Mouse (Mus musculus) hindbrain, embryonic 15.5 days (tissue): Measurements from ENCODE around the gene Csmd2. TPM values are rescaled to one million over a fixed set of nuclear protein-coding genes. Genes with fewer than 3 reads are reported as not detected.

ENCODE experiments used
- ATAC-seq: fragments of 200-750 bp; cut with Nextera tagmentation; 2 replicates; pipeline ENCODE4 v1.8.0; 2017; ENCODE audit warnings: low read depth, moderate number of reproducible peaks, moderate TSS enrichment; ENCODE audit not compliant: low FRiP score
- H3K27ac ChIP-seq: fragments of 300-500 bp; sonication (generic); replicated peaks from 2 replicates; pipeline ENCODE4 v1.5.1; 2015; ENCODE audit warnings: mild to moderate bottlenecking, inconsistent platforms
- H3K27me3 ChIP-seq: fragments of 300-500 bp; sonication (generic); 2 replicates; pipeline ENCODE4 v1.6.1; 2015; ENCODE audit warnings: control low read depth, inconsistent platforms
- H3K36me3 ChIP-seq: fragments of 300-500 bp; sonication (generic); 2 replicates; pipeline ENCODE4 v1.6.1; 2015; ENCODE audit warnings: control low read depth, inconsistent platforms
- H3K4me1 ChIP-seq: fragments of 300-500 bp; sonication (generic); replicated peaks from 2 replicates; pipeline ENCODE4 v1.6.1; 2015; ENCODE audit warnings: control low read depth, inconsistent platforms
- H3K4me2 ChIP-seq: fragments of 300-500 bp; sonication (generic); 2 replicates; pipeline ENCODE4 v1.6.1; 2015; ENCODE audit warnings: moderate library complexity, mild to moderate bottlenecking, inconsistent platforms
- H3K4me3 ChIP-seq: fragments of 300-500 bp; sonication (generic); 2 replicates; pipeline ENCODE4 v1.5.1; 2015; ENCODE audit warnings: mild to moderate bottlenecking, inconsistent platforms
- H3K9ac ChIP-seq: fragments of 300-500 bp; sonication (generic); 2 replicates; pipeline ENCODE4 v1.6.1; 2015; ENCODE audit warnings: inconsistent platforms
- H3K9me3 ChIP-seq: fragments of 300-500 bp; sonication (generic); 2 replicates; pipeline ENCODE4 v1.6.1; 2016; ENCODE audit warnings: control low read depth, inconsistent platforms
- WGBS: fragments of 180-500 bp; shearing (Covaris S2); methylation state at CpG from one replicate; pipeline ENCODE4 v1.1.7; 2015; 5-methylcytosine and 5-hydroxymethylcytosine counted together
- polyA plus RNA-seq: library from polyadenylated mRNA; unstranded; fragments of >200 nt; fragmentation: Nextera tagmentation; extraction: Ambion mirVana; gene quantifications from 2 replicates; pipeline ENCODE4 v1.2.1, GENCODE M21; 2015

The Csmd2 gene
- polyA plus RNA-seq, 1 experiment from 2014 or later, result 13.0 TPM

- ATAC-seq, result no peak
- Histone ChIP-seq H3K4me3 (no peak overlapping the region), H3K27me3 (no peaks in the 10 kb centered on the region), H3K9ac (no peak overlapping the region), H3K4me2 (no peak overlapping the region), H3K36me3 (no peaks in the 10 kb centered on the region), H3K4me1 (peaks cover 33% of the 10 kb centered on the region), H3K9me3 (no peaks in the 10 kb centered on the region), H3K27ac (no peak overlapping the region)
- 74% methylated on average over 9 of the region's 9 CpGs for WGBS
These were observed 281.7 kb downstream of the Csmd2 start for GRCm38 (mm10) chr4:128269261-128269875.

GRCm38 (mm10) chr4:128270177-128270576 lies 282.5 kb downstream of the Csmd2 start:
- peaks cover 34% of the 10 kb centered on the region for H3K4me1 ChIP-seq
- H3K9me3 ChIP-seq, result no peaks in the 10 kb centered on the region
- WGBS, result 54% methylated on average over 10 of the region's 10 CpGs
- H3K27ac ChIP-seq, result no peak overlapping the region
- ATAC-seq, result no peak
- H3K4me2 ChIP-seq, result no peak overlapping the region
- no peaks in the 10 kb centered on the region for H3K36me3 ChIP-seq
- H3K4me3 ChIP-seq, result no peak overlapping the region
- H3K27me3 ChIP-seq, result no peaks in the 10 kb centered on the region
- no peak overlapping the region for H3K9ac ChIP-seq

- no peak overlapping the region for H3K4me3 ChIP-seq
- H3K27me3 ChIP-seq, result no peaks in the 10 kb centered on the region
- H3K27ac ChIP-seq, result no peak overlapping the region
- H3K4me1 ChIP-seq, result peaks cover 41% of the 10 kb centered on the region
- ATAC-seq, result no peak
- H3K36me3 ChIP-seq, result no peaks in the 10 kb centered on the region
- H3K9ac ChIP-seq, result no peak overlapping the region
- 51% methylated on average over 19 of the region's 19 CpGs for WGBS
- no peaks in the 10 kb centered on the region for H3K9me3 ChIP-seq
- H3K4me2 ChIP-seq, result no peak overlapping the region
These were observed 283.3 kb downstream of the Csmd2 start for GRCm38 (mm10) chr4:128270931-128271330.

GRCm38 (mm10) chr4:128272501-128272900 lies 284.8 kb downstream of the Csmd2 start:
- Histone ChIP-seq H3K27ac (peak overlapping the region; percentile 20; the same call in 1 of the 2 replicates), H3K4me3 (no peak overlapping the region), H3K4me1 (peaks cover 42% of the 10 kb centered on the region), H3K9ac (no peak overlapping the region), H3K27me3 (no peaks in the 10 kb centered on the region), H3K36me3 (no peaks in the 10 kb centered on the region), H3K9me3 (no peaks in the 10 kb centered on the region), H3K4me2 (no peak overlapping the region)
- WGBS, result 39% methylated on average over 6 of the region's 6 CpGs
- no peak for ATAC-seq

GRCm38 (mm10) chr4:128273146-128273545 lies 285.5 kb downstream of the Csmd2 start:
- H3K27ac ChIP-seq, result no peak overlapping the region
- peaks cover 42% of the 10 kb centered on the region for H3K4me1 ChIP-seq
- no peak overlapping the region for H3K9ac ChIP-seq
- no peaks in the 10 kb centered on the region for H3K9me3 ChIP-seq
- no peak overlapping the region for H3K4me3 ChIP-seq
- WGBS, result 56% methylated on average over 11 of the region's 11 CpGs
- ATAC-seq, result no peak
- H3K27me3 ChIP-seq, result no peaks in the 10 kb centered on the region
- no peaks in the 10 kb centered on the region for H3K36me3 ChIP-seq
- no peak overlapping the region for H3K4me2 ChIP-seq

GRCm38 (mm10) chr4:128275116-128275515 lies 287.5 kb downstream of the Csmd2 start:
- Histone ChIP-seq H3K9me3 (no peaks in the 10 kb centered on the region), H3K27me3 (no peaks in the 10 kb centered on the region), H3K4me2 (no peak overlapping the region), H3K4me3 (no peak overlapping the region), H3K4me1 (peaks cover 40% of the 10 kb centered on the region), H3K27ac (no peak overlapping the region), H3K9ac (no peak overlapping the region), H3K36me3 (no peaks in the 10 kb centered on the region)
- 77% methylated on average over 5 of the region's 5 CpGs for WGBS
- ATAC-seq, result no peak

GRCm38 (mm10) chr4:128275586-128275985 lies 287.9 kb downstream of the Csmd2 start:
- Histone ChIP-seq H3K4me2 (no peak overlapping the region), H3K27me3 (no peaks in the 10 kb centered on the region), H3K36me3 (no peaks in the 10 kb centered on the region), H3K9me3 (no peaks in the 10 kb centered on the region), H3K27ac (no peak overlapping the region), H3K4me1 (peaks cover 35% of the 10 kb centered on the region), H3K9ac (no peak overlapping the region), H3K4me3 (no peak overlapping the region)
- 69% methylated on average over 6 of the region's 6 CpGs for WGBS
- ATAC-seq, result no peak

- ATAC-seq, result no peak
- H3K27me3 ChIP-seq, result no peaks in the 10 kb centered on the region
- WGBS, result 52% methylated on average over 1 of the region's 1 CpGs
These were observed 297.4 kb downstream of the Csmd2 start for GRCm38 (mm10) chr4:128285009-128285408.

GRCm38 (mm10) chr4:128288095-128288494 lies 300.4 kb downstream of the Csmd2 start:
- H3K4me1 ChIP-seq, result 0 out of 2 replicates have a peak, but pooled peaks cover 2% of the 10 kb centered on the region
- H3K9ac ChIP-seq, result no peak overlapping the region
- no peak overlapping the region for H3K4me3 ChIP-seq
- H3K27ac ChIP-seq, result 0 out of 2 replicates have a peak overlapping the region, but pooled peaks have one; percentile 43
- 48% methylated on average over 7 of the region's 7 CpGs for WGBS
- no peaks in the 10 kb centered on the region for H3K9me3 ChIP-seq
- peak; percentile 63; the same call in 1 of the 2 replicates for ATAC-seq
- H3K36me3 ChIP-seq, result no peaks in the 10 kb centered on the region
- H3K4me2 ChIP-seq, result no peak overlapping the region
- no peaks in the 10 kb centered on the region for H3K27me3 ChIP-seq

More at GRCm38 (mm10) chr4:128285009-128285408, 297.4 kb downstream of the Csmd2 start:
- no peaks in the 10 kb centered on the region for H3K36me3 ChIP-seq
- no peak overlapping the region for H3K4me2 ChIP-seq
- H3K9me3 ChIP-seq, result no peaks in the 10 kb centered on the region
- no peak overlapping the region for H3K27ac ChIP-seq
- H3K4me1 ChIP-seq, result 0 out of 2 replicates have a peak, but pooled peaks cover 2% of the 10 kb centered on the region
- H3K9ac ChIP-seq, result no peak overlapping the region
- H3K4me3 ChIP-seq, result no peak overlapping the region

- Histone ChIP-seq H3K27ac (no peak overlapping the region), H3K4me3 (no peak overlapping the region), H3K4me1 (no peaks in the 10 kb centered on the region), H3K36me3 (0 out of 2 replicates have a peak, but pooled peaks cover 4% of the 10 kb centered on the region), H3K9me3 (no peaks in the 10 kb centered on the region), H3K27me3 (no peaks in the 10 kb centered on the region), H3K4me2 (no peak overlapping the region), H3K9ac (no peak overlapping the region)
- 77% methylated on average over 8 of the region's 8 CpGs for WGBS
- no peak for ATAC-seq
These were observed 316.4 kb downstream of the Csmd2 start for GRCm38 (mm10) chr4:128304049-128304448.

GRCm38 (mm10) chr4:128306011-128306410 lies 318.4 kb downstream of the Csmd2 start:
- H3K36me3 ChIP-seq, result 0 out of 2 replicates have a peak, but pooled peaks cover 4% of the 10 kb centered on the region
- no peak overlapping the region for H3K9ac ChIP-seq
- H3K27me3 ChIP-seq, result no peaks in the 10 kb centered on the region
- H3K4me3 ChIP-seq, result no peak overlapping the region
- no peak overlapping the region for H3K4me2 ChIP-seq
- H3K27ac ChIP-seq, result no peak overlapping the region
- no peaks in the 10 kb centered on the region for H3K9me3 ChIP-seq
- no peak for ATAC-seq
- 89% methylated on average over 8 of the region's 8 CpGs for WGBS
- H3K4me1 ChIP-seq, result no peaks in the 10 kb centered on the region

- Histone ChIP-seq H3K4me3 (no peak overlapping the region), H3K36me3 (0 out of 2 replicates have a peak, but pooled peaks cover 8% of the 10 kb centered on the region), H3K9me3 (no peaks in the 10 kb centered on the region), H3K27me3 (no peaks in the 10 kb centered on the region), H3K27ac (no peak overlapping the region), H3K4me2 (no peak overlapping the region), H3K4me1 (0 out of 2 replicates have a peak, but pooled peaks cover 2% of the 10 kb centered on the region), H3K9ac (no peak overlapping the region)
- ATAC-seq, result no peak
- WGBS, result 70% methylated on average over 5 of the region's 5 CpGs
These were observed 327.7 kb downstream of the Csmd2 start for GRCm38 (mm10) chr4:128315328-128315727.
